Comparison of ENCODE assay signal across 10 mouse cellular contexts in the genomic region with DNA sequence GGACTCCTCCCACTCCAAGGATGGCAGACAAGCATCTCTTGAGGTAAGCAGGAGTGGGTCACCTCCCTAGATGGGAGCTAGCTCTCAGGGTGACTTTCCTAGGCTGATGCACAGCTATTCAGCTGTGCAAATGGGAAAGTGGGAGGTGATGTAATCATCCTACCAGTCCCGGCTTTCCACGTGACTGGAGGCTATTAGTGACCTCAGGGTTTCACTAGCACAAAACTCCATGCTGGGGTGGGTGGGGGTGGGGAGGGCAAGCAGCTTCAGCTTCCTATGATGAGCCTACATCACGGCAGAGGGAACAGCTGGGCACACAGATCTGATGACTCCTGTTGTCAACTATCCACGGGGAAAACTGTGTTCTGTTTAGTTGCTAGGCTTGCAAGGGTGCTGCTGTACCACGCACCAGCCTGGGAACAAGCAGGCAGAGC. TPM values are rescaled to one million over a fixed set of nuclear protein-coding genes. Genes with fewer than 3 reads are reported as not detected.
DNase-seq lines count a peak whose midpoint lies in the region; ATAC-seq and TF ChIP-seq lines count a peak whose summit lies in the region.
"Had no signal": no experiment of that assay in that cellular context is flagged by ENCODE, and none has a peak within 500 bp of the region (broad histone marks: within the 10 kb centered on the region; RNA-seq: fewer than 3 reads in every experiment).

No protein-coding gene starts in this region.

- ATAC-seq in kidney, embryonic 15.5 days (replicated peaks; ENCODE audit: low FRiP score) = peak; percentile 52; the same call in 1 of the 2 replicates
- ATAC-seq in embryonic facial prominence, embryonic 11.5 days (replicated peaks; ENCODE audit: insufficient number of reproducible peaks, low FRiP score, low TSS enrichment, low read depth) = no peak
- ATAC-seq in megakaryocyte progenitor cell, adult 5-6 weeks (replicated peaks; ENCODE audit: poor library complexity) = no peak
- ATAC-seq: lung, postnatal 0 days had no signal

- no peak for DNase-seq in kidney, adult 8-10 months
- peak; percentile 58 for DNase-seq in embryonic facial prominence, embryonic 11.5 days (ENCODE audit: low spot score)
- peak; percentile 84 for DNase-seq in layer of hippocampus, adult 9-11 months
- DNase-seq in c-Kit-positive CD71-positive TER-119-positive erythroid progenitor cells, embryonic 14.5 days (ENCODE audit: low spot score) = no peak
- DNase-seq in thymus, postnatal 25 days = no peak
- DNase-seq: kidney, postnatal 10 days had no signal

- H3K27me3 ChIP-seq in kidney, embryonic 15.5 days = no peaks in the 10 kb centered on the region
- no peaks in the 10 kb centered on the region for H3K27me3 ChIP-seq in C2C12 (ENCODE audit: control insufficient read depth, insufficient read depth, insufficient read length)
- H3K27me3 ChIP-seq in embryonic facial prominence, embryonic 11.5 days (ENCODE audit: control insufficient read depth, insufficient read depth, low read length) = no peaks in the 10 kb centered on the region

- H3K9ac ChIP-seq in kidney, embryonic 15.5 days = no peak overlapping the region
- no peak overlapping the region for H3K9ac ChIP-seq in embryonic facial prominence, embryonic 11.5 days (replicated peaks; ENCODE audit: low read length)

- H3K4me3 ChIP-seq in kidney, embryonic 15.5 days (replicated peaks) = no peak overlapping the region
- H3K4me3 ChIP-seq in C2C12 (ENCODE audit: insufficient read depth, poor library complexity, severe bottlenecking) = no peak overlapping the region
- no peak overlapping the region for H3K4me3 ChIP-seq in embryonic facial prominence, embryonic 11.5 days (ENCODE audit: low read depth, low read length)

- H3K79me3 ChIP-seq in C2C12 (ENCODE audit: low read depth) = no peaks in the 10 kb centered on the region

- TF ChIP-seq CTCF in C2C12 (IDR thresholded peaks at IDR 0.05; ENCODE audit: control insufficient read depth, insufficient read depth, insufficient read length) = no peak

- 22% methylated on average over 5 of the region's 5 CpGs for WGBS in kidney, embryonic 15.5 days
- 25% methylated on average over 5 of the region's 5 CpGs for WGBS in embryonic facial prominence, embryonic 11.5 days

- H3K27ac ChIP-seq in kidney, embryonic 15.5 days = peak overlapping the region; percentile 28; the same call in 1 of the 2 replicates
- H3K27ac ChIP-seq in embryonic facial prominence, embryonic 11.5 days (replicated peaks; ENCODE audit: low read depth, low read length) = no peak overlapping the region

- no peak overlapping the region for H3ac ChIP-seq in C2C12 (ENCODE audit: control insufficient read depth, insufficient read length, low read depth)

- H3K4me1 ChIP-seq in kidney, embryonic 15.5 days = peaks cover 6% of the 10 kb centered on the region; the same call in 1 of the 2 replicates
- H3K4me1 ChIP-seq in embryonic facial prominence, embryonic 11.5 days (ENCODE audit: control insufficient read depth, insufficient read depth, low read length) = no peaks in the 10 kb centered on the region

- H3K36me3 ChIP-seq in kidney, embryonic 15.5 days = no peaks in the 10 kb centered on the region
- H3K36me3 ChIP-seq in C2C12 (ENCODE audit: control insufficient read depth, insufficient read depth) = no peaks in the 10 kb centered on the region
- H3K36me3 ChIP-seq in embryonic facial prominence, embryonic 11.5 days (replicated peaks; ENCODE audit: control insufficient read depth, insufficient read depth, low read depth, low read length) = no peaks in the 10 kb centered on the region

- H3K79me2 ChIP-seq in C2C12 (ENCODE audit: control insufficient read depth, insufficient read depth) = no peaks in the 10 kb centered on the region

- no peaks in the 10 kb centered on the region for H3K9me3 ChIP-seq in kidney, embryonic 15.5 days (replicated peaks)
- H3K9me3 ChIP-seq in embryonic facial prominence, embryonic 11.5 days (replicated peaks; ENCODE audit: control insufficient read depth, low read length) = no peaks in the 10 kb centered on the region

- no peak overlapping the region for H3K4me2 ChIP-seq in kidney, embryonic 15.5 days
- H3K4me2 ChIP-seq in embryonic facial prominence, embryonic 11.5 days (ENCODE audit: low read depth, low read length) = no peak overlapping the region

TF ChIP-seq in C2C12, 6 proteins besides CTCF, POLR2A, EP300 and RAD21:
- TF ChIP-seq MYOD1 (IDR thresholded peaks at IDR 0.05; ENCODE audit: control insufficient read depth, insufficient read length, low read depth) (peak; percentile 75), MYOG (IDR thresholded peaks at IDR 0.05; ENCODE audit: control insufficient read depth, extremely low read depth, insufficient read length) (no peak), FOSL1 (IDR thresholded peaks at IDR 0.05; ENCODE audit: insufficient read depth, low read length, poor library complexity, severe bottlenecking) (no peak), USF1 (IDR thresholded peaks at IDR 0.05; ENCODE audit: low read depth) (peak; percentile 79), CEBPB (IDR thresholded peaks at IDR 0.05; ENCODE audit: low read depth) (no peak), MAX (IDR thresholded peaks at IDR 0.05) (no peak)

RNA-seq across cellular contexts. Expression of a gene that starts 29.3 kb away (rescaled TPM):
- polyA plus RNA-seq in kidney, embryonic 15.5 days (2015; fragmentation: Nextera tagmentation; extraction: Ambion mirVana) = 78.7 and 94.7 TPM in 2 replicates
- 10.3 TPM for polyA plus RNA-seq in C2C12 (2012; fragmentation: generic; extraction: Trizol)
- 24.6 and 26.7 TPM in 2 replicates for polyA plus RNA-seq in embryonic facial prominence, embryonic 11.5 days (2014; fragmentation: Nextera tagmentation; extraction: Ambion mirVana)
- 0.07 TPM in 1 of 2 replicates, not detected in the other for total RNA-seq in megakaryocyte progenitor cell, adult 5-6 weeks (2015)
- 0.81 TPM in 1 of 2 replicates, not detected in the other for total RNA-seq in megakaryocyte progenitor cell, adult 5-6 weeks (2017)

RNA-seq across cellular contexts. Expression of a gene that starts 29.3 kb away (rescaled TPM):
- 0.39 and 0.51 TPM in 2 replicates for polyA plus RNA-seq in kidney, embryonic 15.5 days (2015; fragmentation: Nextera tagmentation; extraction: Ambion mirVana)
- polyA plus RNA-seq in C2C12 (2012; fragmentation: generic; extraction: Trizol) = 0.07 TPM
- polyA plus RNA-seq in embryonic facial prominence, embryonic 11.5 days (2014; fragmentation: Nextera tagmentation; extraction: Ambion mirVana) = 5.4 and 5.8 TPM in 2 replicates
- not detected in 2 replicates for total RNA-seq in megakaryocyte progenitor cell, adult 5-6 weeks (2015)
- total RNA-seq in megakaryocyte progenitor cell, adult 5-6 weeks (2017) = not detected in 2 replicates
- polyA plus RNA-seq: lung, postnatal 0 days had no signal

RNA-seq across cellular contexts. Expression of a gene that starts 56.2 kb away (rescaled TPM):
- polyA plus RNA-seq in kidney, embryonic 15.5 days (2015; fragmentation: Nextera tagmentation; extraction: Ambion mirVana) = 0.29 and 0.44 TPM in 2 replicates
- polyA plus RNA-seq in C2C12 (2012; fragmentation: generic; extraction: Trizol) = not detected
- polyA plus RNA-seq in embryonic facial prominence, embryonic 11.5 days (2014; fragmentation: Nextera tagmentation; extraction: Ambion mirVana) = 0.54 and 0.77 TPM in 2 replicates
- total RNA-seq in megakaryocyte progenitor cell, adult 5-6 weeks (2015) = not detected in 2 replicates
- total RNA-seq in megakaryocyte progenitor cell, adult 5-6 weeks (2017) = not detected in 2 replicates

Comparison
In these comparisons a context has a peak if more than half of its experiments do, and no peak if none do; other contexts are left out.
1. DNase-seq: peak in embryonic facial prominence, embryonic 11.5 days (single experiment) and layer of hippocampus, adult 9-11 months (single experiment); none in kidney, adult 8-10 months (0 of 2), c-Kit-positive CD71-positive TER-119-positive erythroid progenitor cells, embryonic 14.5 days (single experiment) and thymus, postnatal 25 days (single experiment).